Mouse (Mus musculus): ENCODE results near the gene Bcar3. TPM values are rescaled to one million over a fixed set of nuclear protein-coding genes. Genes with fewer than 3 reads are reported as not detected.
A peak's percentile ranks its signal among the peaks of the same experiment; 100 is the strongest.

Bcar3 gene
- polyA plus RNA-seq, 1 experiment from 2014 or later, result 14.0 TPM

- Histone ChIP-seq H3K36me3 (ENCODE audit: insufficient read depth) (no peaks in the 10 kb centered on the region), H3K9ac (no peak overlapping the region), H3K4me3 (ENCODE audit: low read depth, low read length) (no peak overlapping the region), H3K27ac (ENCODE audit: low read depth) (no peak overlapping the region), H3K4me2 (no peak overlapping the region), H3K4me1 (ENCODE audit: insufficient read depth) (no peaks in the 10 kb centered on the region), H3K9me3 (ENCODE audit: low read depth, low read length) (no peaks in the 10 kb centered on the region), H3K27me3 (ENCODE audit: insufficient read depth, low read length) (no peaks in the 10 kb centered on the region)
- WGBS, result 64% methylated on average over 9 of the region's 9 CpGs
- no peak for TF ChIP-seq CTCF (IDR thresholded peaks at IDR 0.05; ENCODE audit: low read depth)
- ATAC-seq (ENCODE audit: insufficient read depth) (no peak), DNase-seq (peak; percentile 36)
Observed at GRCm38 (mm10) chr3:122322226-122322625, 28.3 kb downstream of the Bcar3 start.

- no peak overlapping the region for H3K9ac ChIP-seq
- TF ChIP-seq CTCF (IDR thresholded peaks at IDR 0.05; ENCODE audit: low read depth), result no peak
- no peak overlapping the region for H3K4me3 ChIP-seq (ENCODE audit: low read depth, low read length)
- DNase-seq (no peak), ATAC-seq (ENCODE audit: insufficient read depth) (no peak)
- 78% methylated on average over 6 of the region's 6 CpGs for WGBS
- no peak overlapping the region for H3K27ac ChIP-seq (ENCODE audit: low read depth)
- H3K4me2 ChIP-seq, result no peak overlapping the region
- H3K4me1 ChIP-seq (ENCODE audit: insufficient read depth), result no peaks in the 10 kb centered on the region
- no peaks in the 10 kb centered on the region for H3K9me3 ChIP-seq (ENCODE audit: low read depth, low read length)
- H3K36me3 ChIP-seq (ENCODE audit: insufficient read depth), result no peaks in the 10 kb centered on the region
- H3K27me3 ChIP-seq (ENCODE audit: insufficient read depth, low read length), result no peaks in the 10 kb centered on the region
Observed at GRCm38 (mm10) chr3:122323841-122324240, 29.9 kb downstream of the Bcar3 start.

- no peak for TF ChIP-seq CTCF (IDR thresholded peaks at IDR 0.05; ENCODE audit: low read depth)
- Histone ChIP-seq H3K36me3 (ENCODE audit: insufficient read depth) (no peaks in the 10 kb centered on the region), H3K9me3 (ENCODE audit: low read depth, low read length) (no peaks in the 10 kb centered on the region), H3K4me3 (ENCODE audit: low read depth, low read length) (no peak overlapping the region), H3K9ac (no peak overlapping the region), H3K4me2 (no peak overlapping the region), H3K4me1 (ENCODE audit: insufficient read depth) (no peaks in the 10 kb centered on the region), H3K27me3 (ENCODE audit: insufficient read depth, low read length) (no peaks in the 10 kb centered on the region), H3K27ac (ENCODE audit: low read depth) (no peak overlapping the region)
- no peak for ATAC-seq (ENCODE audit: insufficient read depth)
- 81% methylated on average over 3 of the region's 3 CpGs for WGBS
- no peak for DNase-seq
Observed at GRCm38 (mm10) chr3:122324528-122324927, 30.6 kb downstream of the Bcar3 start.

- no peak for DNase-seq
Observed at GRCm38 (mm10) chr3:122330484-122330883, 36.5 kb downstream of the Bcar3 start.

GRCm38 (mm10) chr3:122333493-122333892 lies 39.6 kb downstream of the Bcar3 start:
- no peak overlapping the region for H3K27ac ChIP-seq (ENCODE audit: low read depth)
- H3K36me3 ChIP-seq (ENCODE audit: insufficient read depth), result no peaks in the 10 kb centered on the region
- 48% methylated on average over 4 of the region's 4 CpGs for WGBS
- ATAC-seq (ENCODE audit: insufficient read depth) (no peak), DNase-seq (no peak)
- TF ChIP-seq CTCF (IDR thresholded peaks at IDR 0.05; ENCODE audit: low read depth), result no peak
- no peaks in the 10 kb centered on the region for H3K9me3 ChIP-seq (ENCODE audit: low read depth, low read length)
- H3K27me3 ChIP-seq (ENCODE audit: insufficient read depth, low read length), result no peaks in the 10 kb centered on the region
- no peak overlapping the region for H3K9ac ChIP-seq
- no peaks in the 10 kb centered on the region; the same call in 1 of the 2 replicates for H3K4me1 ChIP-seq (ENCODE audit: insufficient read depth)
- no peak overlapping the region for H3K4me2 ChIP-seq
- no peak overlapping the region for H3K4me3 ChIP-seq (ENCODE audit: low read depth, low read length)

More at GRCm38 (mm10) chr3:122330484-122330883, 36.5 kb downstream of the Bcar3 start:
- no peak for TF ChIP-seq CTCF (IDR thresholded peaks at IDR 0.05; ENCODE audit: low read depth)
- 33% methylated on average over 12 of the region's 12 CpGs for WGBS
- H3K4me3 ChIP-seq (ENCODE audit: low read depth, low read length), result no peak overlapping the region
- no peaks in the 10 kb centered on the region for H3K27me3 ChIP-seq (ENCODE audit: insufficient read depth, low read length)
- ATAC-seq (ENCODE audit: insufficient read depth), result no peak
- H3K4me1 ChIP-seq (ENCODE audit: insufficient read depth), result no peaks in the 10 kb centered on the region; the same call in 1 of the 2 replicates
- H3K27ac ChIP-seq (ENCODE audit: low read depth), result no peak overlapping the region
- no peak overlapping the region for H3K4me2 ChIP-seq
- no peak overlapping the region for H3K9ac ChIP-seq
- H3K36me3 ChIP-seq (ENCODE audit: insufficient read depth), result no peaks in the 10 kb centered on the region
- H3K9me3 ChIP-seq (ENCODE audit: low read depth, low read length), result no peaks in the 10 kb centered on the region

- H3K36me3 ChIP-seq (ENCODE audit: insufficient read depth), result no peaks in the 10 kb centered on the region
- 48% methylated on average over 7 of the region's 7 CpGs for WGBS
- no peak overlapping the region; the same call in 1 of the 2 replicates for H3K27ac ChIP-seq (ENCODE audit: low read depth)
- no peak overlapping the region for H3K4me3 ChIP-seq (ENCODE audit: low read depth, low read length)
- no peak overlapping the region for H3K4me2 ChIP-seq
- no peaks in the 10 kb centered on the region for H3K27me3 ChIP-seq (ENCODE audit: insufficient read depth, low read length)
- no peaks in the 10 kb centered on the region for H3K9me3 ChIP-seq (ENCODE audit: low read depth, low read length)
- no peak overlapping the region for H3K9ac ChIP-seq
- ATAC-seq (ENCODE audit: insufficient read depth) (no peak), DNase-seq (no peak)
- H3K4me1 ChIP-seq (ENCODE audit: insufficient read depth), result no peaks in the 10 kb centered on the region; the same call in 1 of the 2 replicates
- no peak for TF ChIP-seq CTCF (IDR thresholded peaks at IDR 0.05; ENCODE audit: low read depth)
Observed at GRCm38 (mm10) chr3:122333902-122334301, 40.0 kb downstream of the Bcar3 start.

- whole genome bisulfite sequencing, result 32% methylated on average over 7 of the region's 7 CpGs
- Histone ChIP-seq H3K36me3 (ENCODE audit: insufficient read depth) (no peaks in the 10 kb centered on the region), H3K27ac (ENCODE audit: low read depth) (no peak overlapping the region), H3K4me1 (ENCODE audit: insufficient read depth) (no peaks in the 10 kb centered on the region; the same call in 1 of the 2 replicates), H3K9me3 (ENCODE audit: low read depth, low read length) (no peaks in the 10 kb centered on the region), H3K4me3 (ENCODE audit: low read depth, low read length) (no peak overlapping the region), H3K27me3 (ENCODE audit: insufficient read depth, low read length) (no peaks in the 10 kb centered on the region), H3K4me2 (no peak overlapping the region), H3K9ac (no peak overlapping the region)
- DNase-seq, result peak; percentile 18
- TF ChIP-seq CTCF (IDR thresholded peaks at IDR 0.05; ENCODE audit: low read depth), result no peak
- no peak for ATAC-seq (ENCODE audit: insufficient read depth)
Observed at GRCm38 (mm10) chr3:122334375-122334774, 40.4 kb downstream of the Bcar3 start.

GRCm38 (mm10) chr3:122336030-122336429 lies 42.1 kb downstream of the Bcar3 start:
- Histone ChIP-seq H3K27me3 (ENCODE audit: insufficient read depth, low read length) (no peaks in the 10 kb centered on the region), H3K36me3 (ENCODE audit: insufficient read depth) (no peaks in the 10 kb centered on the region), H3K9ac (no peak overlapping the region), H3K4me3 (ENCODE audit: low read depth, low read length) (no peak overlapping the region), H3K27ac (ENCODE audit: low read depth) (no peak overlapping the region), H3K4me1 (ENCODE audit: insufficient read depth) (no peaks in the 10 kb centered on the region; the same call in 1 of the 2 replicates), H3K4me2 (no peak overlapping the region), H3K9me3 (ENCODE audit: low read depth, low read length) (no peaks in the 10 kb centered on the region)
- 76% methylated on average over 4 of the region's 4 CpGs for WGBS
- DNase-seq, result no peak
- TF ChIP-seq CTCF (IDR thresholded peaks at IDR 0.05; ENCODE audit: low read depth), result no peak
- ATAC-seq (ENCODE audit: insufficient read depth), result no peak
